Mouse (Mus musculus) limb, embryonic 11.5 days (tissue): Measurements from ENCODE around the gene Klk11. TPM values are rescaled to one million over a fixed set of nuclear protein-coding genes. Genes with fewer than 3 reads are reported as not detected.

Experiments
- ATAC-seq: fragments of 200-750 bp; cut with Nextera tagmentation; 2 replicates; pipeline ENCODE4 v1.8.0; 2017; ENCODE audit warnings: low read depth; ENCODE audit not compliant: insufficient number of reproducible peaks, low FRiP score, low TSS enrichment
- DNase-seq: peaks from one replicate; pipeline ENCODE4 v3.0.0-alpha.2; 2015; ENCODE audit warnings: low spot score
- H3K27ac ChIP-seq: fragments of 300-500 bp; sonication (generic); replicated peaks from 2 replicates; pipeline ENCODE4 v1.5.1; 2014; ENCODE audit warnings: low read depth, mild to moderate bottlenecking, low read length
- H3K27me3 ChIP-seq: fragments of 300-500 bp; sonication (generic); 2 replicates; pipeline ENCODE4 v1.6.1; 2014; ENCODE audit warnings: mild to moderate bottlenecking, low read length, mixed read lengths; ENCODE audit not compliant: control insufficient read depth, insufficient read depth
- H3K36me3 ChIP-seq: fragments of 300-500 bp; sonication (generic); 2 replicates; pipeline ENCODE4 v1.6.1; 2014; ENCODE audit warnings: mild to moderate bottlenecking, low read length, moderate library complexity, mixed read lengths; ENCODE audit not compliant: control insufficient read depth, insufficient read depth
- H3K4me1 ChIP-seq: fragments of 300-500 bp; sonication (generic); 2 replicates; pipeline ENCODE4 v1.6.1; 2014; ENCODE audit warnings: low read length, mixed read lengths; ENCODE audit not compliant: control insufficient read depth, insufficient read depth
- H3K4me2 ChIP-seq: fragments of 300-500 bp; sonication (generic); 2 replicates; pipeline ENCODE4 v1.6.1; 2014; ENCODE audit warnings: low read depth, mild to moderate bottlenecking, moderate library complexity; ENCODE audit not compliant: severe bottlenecking
- H3K4me3 ChIP-seq: fragments of 300-500 bp; sonication (generic); 2 replicates; pipeline ENCODE4 v1.5.1; 2014; ENCODE audit warnings: low read depth, low read length
- H3K9ac ChIP-seq: fragments of 300-500 bp; sonication (generic); 2 replicates; pipeline ENCODE4 v1.6.1; 2014; ENCODE audit warnings: mild to moderate bottlenecking, low read length
- H3K9me3 ChIP-seq: fragments of 300-500 bp; sonication (generic); 2 replicates; pipeline ENCODE4 v1.6.1; 2016; ENCODE audit warnings: low read length; ENCODE audit not compliant: control insufficient read depth
- WGBS: fragments of 180-500 bp; shearing (Covaris S2); extraction: QIAGEN DNeasy Blood & Tissue Kit; methylation state at CpG from one replicate; pipeline ENCODE4 v1.1.7; 2014; 5-methylcytosine and 5-hydroxymethylcytosine counted together
- polyA plus RNA-seq: library from polyadenylated mRNA; unstranded; fragments of >200 nt; fragmentation: Nextera tagmentation; extraction: Ambion mirVana; gene quantifications from 2 replicates; pipeline ENCODE4 v1.2.1, GENCODE M21; 2014

The Klk11 gene
- polyA plus RNA-seq, 1 experiment from 2014 or later = not detected

DNA sequence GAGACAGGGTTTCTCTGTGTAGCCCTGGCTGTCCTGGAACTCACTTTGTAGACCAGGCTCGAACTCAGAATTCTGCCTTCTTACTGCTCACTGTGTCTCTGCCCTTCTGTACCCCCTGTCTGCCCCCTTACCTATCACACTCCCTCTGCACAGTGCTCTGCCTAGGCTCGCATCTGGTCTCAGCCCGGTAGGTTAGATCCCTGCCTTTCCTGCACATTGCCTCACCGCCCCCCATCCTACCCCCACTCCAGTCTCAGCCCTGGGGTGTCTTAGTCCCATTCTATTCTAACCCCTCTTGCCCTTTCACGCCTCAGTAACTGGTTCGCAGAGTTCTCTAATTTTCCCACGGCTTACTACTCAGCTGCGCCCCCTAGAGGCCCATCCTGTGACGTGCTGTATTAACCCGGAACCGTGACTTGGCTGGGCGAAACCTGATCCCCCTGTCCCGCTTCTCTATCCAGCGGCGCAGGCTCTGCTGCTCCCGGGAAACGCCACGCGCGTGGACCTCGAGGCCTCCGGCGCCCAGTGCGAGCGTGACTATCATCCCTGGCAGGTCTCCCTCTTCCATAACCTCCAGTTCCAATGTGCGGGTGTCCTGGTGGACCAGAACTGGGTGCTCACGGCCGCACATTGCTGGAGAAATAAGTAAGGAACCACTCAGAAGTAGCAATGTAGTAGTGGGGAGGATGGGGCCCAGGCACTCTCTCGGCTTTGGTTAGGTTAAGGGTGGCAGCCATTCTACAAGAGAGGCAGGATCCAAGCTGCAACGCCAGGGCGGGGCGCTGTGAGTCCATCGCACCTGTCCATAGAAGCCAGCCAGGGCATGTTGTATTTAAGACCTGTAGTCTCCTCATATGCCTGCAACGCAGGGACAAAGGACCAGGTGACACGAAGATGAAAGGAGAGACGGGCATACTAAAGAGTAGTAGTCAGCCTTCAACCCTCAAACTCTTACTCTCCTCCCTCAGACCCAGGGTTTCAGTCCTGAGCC lies 8.2 kb downstream of the Klk11 start:
- Histone ChIP-seq H3K9me3 (no peaks in the 10 kb centered on the region), H3K27me3 (peaks cover 6% of the 10 kb centered on the region; the same call in 1 of the 2 replicates), H3K36me3 (no peaks in the 10 kb centered on the region), H3K4me1 (peaks cover 3% of the 10 kb centered on the region; the same call in 1 of the 2 replicates), H3K4me2 (peak overlapping the region; percentile 49), H3K9ac (no peak overlapping the region), H3K4me3 (peak overlapping the region; percentile 15), H3K27ac (no peak overlapping the region)
- no peak; the same call in 1 of the 2 replicates for ATAC-seq
- peak; percentile 93 for DNase-seq
- 10% methylated on average over 36 of the region's 36 CpGs for WGBS

DNA sequence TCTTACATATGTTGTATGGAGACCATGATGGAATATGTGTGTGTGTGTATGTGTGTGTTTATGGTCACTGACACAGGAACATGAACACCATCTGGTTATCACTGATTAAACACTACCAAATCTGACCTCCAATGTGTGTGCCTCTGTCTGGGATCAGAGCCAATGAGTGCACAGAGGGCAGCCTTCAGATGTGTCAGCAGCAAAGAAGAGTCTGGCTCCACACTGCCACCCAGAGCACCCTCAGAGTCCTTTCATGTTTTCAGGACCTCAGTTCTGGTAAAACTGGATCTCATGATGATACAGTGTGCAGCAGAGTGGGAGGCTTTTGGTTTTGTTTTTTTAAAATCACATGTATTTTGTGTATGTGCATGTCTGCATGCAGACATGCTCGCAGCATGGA lies 10.9 kb downstream of the Klk11 start:
- H3K4me2 ChIP-seq = no peak overlapping the region
- whole genome bisulfite sequencing = 77% methylated on average over 1 of the region's 1 CpGs
- no peak overlapping the region for H3K27ac ChIP-seq
- no peaks in the 10 kb centered on the region for H3K36me3 ChIP-seq
- no peak for ATAC-seq
- H3K9me3 ChIP-seq = no peaks in the 10 kb centered on the region
- H3K4me1 ChIP-seq = peaks cover 3% of the 10 kb centered on the region; the same call in 1 of the 2 replicates
- no peak overlapping the region for H3K4me3 ChIP-seq
- H3K27me3 ChIP-seq = peaks cover 6% of the 10 kb centered on the region; the same call in 1 of the 2 replicates
- DNase-seq = no peak
- H3K9ac ChIP-seq = no peak overlapping the region

DNA sequence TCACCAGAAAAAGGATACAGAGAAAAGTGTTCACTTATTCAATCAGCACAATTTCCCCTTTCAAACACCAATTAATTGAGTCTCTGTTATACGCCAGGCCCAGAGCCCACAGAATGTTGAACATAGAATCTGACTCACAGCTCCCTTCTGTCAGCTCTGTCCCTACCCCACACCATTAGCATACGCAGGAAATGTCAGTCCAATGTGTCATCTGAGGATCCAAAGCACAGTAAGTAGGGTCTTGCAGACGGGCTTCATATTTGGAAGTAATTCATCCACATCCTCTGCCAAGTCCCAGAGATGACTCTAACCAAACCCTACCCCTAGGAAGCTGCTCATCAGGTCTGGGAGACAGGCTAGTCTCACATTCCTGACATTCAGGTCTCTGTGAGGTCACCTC lies 13.7 kb downstream of the Klk11 start:
- WGBS = 80% methylated on average over 3 of the region's 3 CpGs
- H3K4me2 ChIP-seq = no peak overlapping the region
- no peak for ATAC-seq
- DNase-seq = no peak
- no peak overlapping the region for H3K4me3 ChIP-seq
- H3K27ac ChIP-seq = no peak overlapping the region
- no peaks in the 10 kb centered on the region for H3K4me1 ChIP-seq
- no peak overlapping the region for H3K9ac ChIP-seq
- H3K27me3 ChIP-seq = peaks cover 6% of the 10 kb centered on the region; the same call in 1 of the 2 replicates
- no peaks in the 10 kb centered on the region for H3K9me3 ChIP-seq
- H3K36me3 ChIP-seq = no peaks in the 10 kb centered on the region

DNA sequence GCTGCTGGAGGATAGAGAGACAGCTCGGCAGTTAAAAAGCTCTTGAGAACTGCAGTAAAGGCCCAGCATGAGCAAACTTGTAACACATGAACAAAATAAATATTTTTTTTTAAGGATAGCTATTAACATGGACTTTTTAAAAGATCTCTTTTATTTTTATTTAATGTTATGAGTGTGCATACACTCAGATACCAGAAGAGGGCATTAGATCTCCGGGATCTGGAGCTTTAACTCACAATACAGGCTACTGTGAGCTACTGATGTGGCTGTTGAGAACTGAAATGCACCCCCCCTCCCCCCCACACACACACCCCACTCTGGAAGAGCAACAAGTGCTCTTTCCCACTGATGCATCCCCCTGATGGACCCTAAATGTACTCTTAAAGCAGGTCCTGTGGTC lies 14.9 kb downstream of the Klk11 start:
- DNase-seq (no peak), ATAC-seq (no peak)
- Histone ChIP-seq H3K36me3 (no peaks in the 10 kb centered on the region), H3K27me3 (no peaks in the 10 kb centered on the region), H3K9me3 (no peaks in the 10 kb centered on the region), H3K27ac (no peak overlapping the region), H3K9ac (no peak overlapping the region), H3K4me2 (no peak overlapping the region), H3K4me1 (no peaks in the 10 kb centered on the region), H3K4me3 (no peak overlapping the region)
- 70% methylated on average over 2 of the region's 2 CpGs for WGBS

DNA sequence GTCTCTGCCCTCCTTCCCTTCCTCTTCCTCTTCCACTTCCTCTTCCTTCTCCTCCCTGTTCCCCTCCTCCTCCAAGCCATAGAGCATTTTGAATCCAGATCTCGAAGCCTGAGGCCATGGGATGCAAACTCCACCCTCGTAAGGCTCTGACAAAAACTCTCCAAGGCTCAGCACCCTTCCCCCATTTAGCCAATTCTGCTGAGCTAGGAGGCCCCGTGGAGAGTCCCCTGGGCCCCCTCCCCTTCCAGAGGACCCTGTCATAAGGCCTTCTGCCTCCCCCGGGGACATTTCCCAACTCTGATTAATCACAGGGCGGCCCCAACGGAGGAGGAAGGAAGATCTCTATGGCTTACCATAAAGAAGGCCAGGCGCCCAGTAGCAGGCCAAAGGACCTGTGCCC lies 17.2 kb downstream of the Klk11 start, which contains the start of gene Klk9:
Klk9 (plus strand) TSS at position 301 of the 400 bp plus-strand sequence.
- H3K9ac ChIP-seq = no peak within 1 kb of the TSS
- H3K9me3 ChIP-seq = no peaks in the 10 kb centered on the region
- H3K27ac ChIP-seq = no peak within 1 kb of the TSS
- DNase-seq (no peak), ATAC-seq (no peak)
- H3K4me1 ChIP-seq = no peaks in the 10 kb centered on the region
- peaks cover 7% of the 10 kb centered on the region for H3K27me3 ChIP-seq
- H3K4me3 ChIP-seq = no peak within 1 kb of the TSS
- WGBS = 76% methylated on average over 7 of the region's 7 CpGs
- no peaks in the 10 kb centered on the region for H3K36me3 ChIP-seq
- H3K4me2 ChIP-seq = no peak within 1 kb of the TSS

DNA sequence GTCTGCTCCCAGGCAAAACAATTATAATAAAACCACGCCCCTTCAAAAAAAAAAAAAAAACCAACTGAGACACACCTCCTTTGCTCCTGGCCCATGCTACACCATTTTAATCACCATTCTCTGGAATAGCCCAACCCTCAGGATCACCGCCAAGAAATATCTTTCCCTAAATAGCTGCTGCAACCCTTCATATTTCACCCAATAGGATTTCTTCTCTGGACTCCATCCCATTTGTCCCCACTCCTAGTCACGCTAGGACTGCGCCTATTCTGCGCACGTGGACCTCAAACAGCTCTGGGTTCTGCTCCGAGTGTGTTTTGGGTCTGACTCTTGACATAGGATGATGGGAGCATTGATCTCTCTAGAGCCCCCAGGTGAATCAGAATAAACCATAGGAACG lies 22.0 kb downstream of the Klk11 start:
- H3K4me2 ChIP-seq = peak overlapping the region; percentile 71
- WGBS = 8% methylated on average over 8 of the region's 8 CpGs
- no peak overlapping the region for H3K27ac ChIP-seq
- no peak overlapping the region for H3K9ac ChIP-seq
- H3K4me3 ChIP-seq = no peak overlapping the region; the same call in 1 of the 2 replicates
- H3K27me3 ChIP-seq = peaks cover 16% of the 10 kb centered on the region
- no peak for DNase-seq
- H3K4me1 ChIP-seq = no peaks in the 10 kb centered on the region
- H3K9me3 ChIP-seq = no peaks in the 10 kb centered on the region
- no peak for ATAC-seq
- no peaks in the 10 kb centered on the region for H3K36me3 ChIP-seq

DNA sequence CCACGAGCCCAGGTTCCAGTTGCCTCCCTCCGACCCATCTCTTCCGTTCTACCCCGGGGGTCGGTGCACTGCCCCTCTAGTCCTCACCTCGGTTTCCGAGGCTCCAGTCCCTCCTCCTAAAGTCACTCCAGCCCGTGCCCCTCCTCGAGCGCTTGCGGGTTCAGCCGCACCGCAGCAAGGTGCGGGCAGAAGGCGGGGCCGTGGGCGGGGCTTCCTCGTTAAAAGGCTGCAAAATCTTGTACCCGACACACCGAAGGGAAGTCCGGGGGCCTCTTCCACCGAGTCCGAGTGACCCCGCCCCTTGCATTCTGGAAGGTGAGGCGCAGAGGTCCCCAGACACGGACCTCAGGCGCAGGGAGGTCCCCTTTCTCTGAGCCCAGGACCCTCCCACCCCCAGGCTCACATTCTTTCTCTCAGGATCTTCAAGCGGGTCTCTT lies 22.9 kb downstream of the Klk11 start, which contains the start of gene Klk8:
Klk8 (plus strand) TSS at position 245 of the 437 bp plus-strand sequence.
- no peak within 1 kb of the TSS for H3K27ac ChIP-seq
- peaks cover 16% of the 10 kb centered on the region for H3K27me3 ChIP-seq
- H3K4me2 ChIP-seq = peak within 1 kb of the TSS; percentile 71
- peak within 1 kb of the TSS; percentile 47 for H3K9ac ChIP-seq
- H3K4me3 ChIP-seq = peak within 1 kb of the TSS; percentile 39
- H3K4me1 ChIP-seq = no peaks in the 10 kb centered on the region
- WGBS = under 1% methylated on average over 28 of the region's 28 CpGs
- no peaks in the 10 kb centered on the region for H3K9me3 ChIP-seq
- no peaks in the 10 kb centered on the region for H3K36me3 ChIP-seq
- ATAC-seq (peak; percentile 42; the same call in 1 of the 2 replicates), DNase-seq (peak; percentile 49)

DNA sequence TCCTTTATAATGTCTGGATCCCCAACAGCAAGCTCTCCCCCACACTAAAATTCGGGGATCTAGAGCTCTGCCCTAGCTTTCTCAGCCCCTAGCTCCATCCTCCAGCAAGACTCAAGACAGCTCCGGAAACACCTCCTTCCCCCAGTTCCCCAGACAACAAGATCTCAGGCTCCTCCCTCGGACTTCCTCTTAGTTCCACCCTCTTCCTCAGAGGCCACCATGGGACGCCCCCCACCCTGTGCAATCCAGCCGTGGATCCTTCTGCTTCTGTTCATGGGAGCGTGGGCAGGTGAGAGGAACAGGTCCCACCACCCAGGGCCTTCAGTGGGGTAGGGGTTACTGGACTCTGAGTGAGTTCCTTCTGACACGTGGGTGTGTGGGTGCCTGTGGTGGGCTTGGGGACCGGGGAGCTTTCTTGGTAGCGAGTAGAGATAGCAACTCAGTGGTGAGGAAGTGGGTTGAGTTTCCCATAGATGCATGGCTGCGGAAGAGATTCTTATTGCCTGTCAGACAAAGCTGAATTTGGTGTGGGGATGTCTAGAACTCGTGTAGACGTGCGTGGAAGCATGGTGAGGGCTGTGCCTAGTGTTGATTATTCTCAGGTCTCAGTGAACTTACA lies 23.5 kb downstream of the Klk11 start:
- Histone ChIP-seq H3K9ac (no peak overlapping the region), H3K4me2 (peak overlapping the region; percentile 71), H3K4me1 (no peaks in the 10 kb centered on the region), H3K27ac (no peak overlapping the region), H3K4me3 (no peak overlapping the region; the same call in 1 of the 2 replicates), H3K9me3 (no peaks in the 10 kb centered on the region), H3K27me3 (peaks cover 16% of the 10 kb centered on the region), H3K36me3 (no peaks in the 10 kb centered on the region)
- no peak for ATAC-seq
- no peak for DNase-seq
- WGBS = 41% methylated on average over 13 of the region's 13 CpGs
